Mouse (Mus musculus) 3134 (cell line): ENCODE data around the gene Rfx1.

Experiments used
- DNase-seq: peaks from one replicate; pipeline ENCODE4 v3.0.0-alpha.2; 2011; ENCODE audit warnings: low spot score; ENCODE audit not compliant: insufficient read length; ENCODE audit errors: extremely low read depth

Rfx1 gene

DNA sequence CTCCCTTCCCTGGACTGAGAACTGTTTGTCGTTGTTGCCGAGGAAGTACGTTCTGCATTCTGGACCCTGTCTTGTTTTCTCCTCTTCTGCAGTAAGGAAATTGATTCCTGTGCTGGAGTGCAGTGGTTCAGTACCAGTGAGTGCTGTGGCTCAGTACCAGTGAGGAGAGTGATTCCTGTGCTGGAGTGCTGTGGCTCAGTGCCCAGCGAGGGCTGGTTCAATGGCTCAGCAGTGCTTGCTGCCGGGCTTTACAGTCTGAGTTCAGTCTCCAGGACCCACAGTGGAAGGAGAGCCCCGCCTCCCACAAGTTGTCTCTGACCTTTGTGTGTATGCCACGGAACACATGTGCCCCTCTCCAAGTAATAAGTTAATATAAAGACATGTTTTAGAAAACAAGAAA is 20.5 kb downstream of the Rfx1 start:
- DNase-seq = no peak

DNA sequence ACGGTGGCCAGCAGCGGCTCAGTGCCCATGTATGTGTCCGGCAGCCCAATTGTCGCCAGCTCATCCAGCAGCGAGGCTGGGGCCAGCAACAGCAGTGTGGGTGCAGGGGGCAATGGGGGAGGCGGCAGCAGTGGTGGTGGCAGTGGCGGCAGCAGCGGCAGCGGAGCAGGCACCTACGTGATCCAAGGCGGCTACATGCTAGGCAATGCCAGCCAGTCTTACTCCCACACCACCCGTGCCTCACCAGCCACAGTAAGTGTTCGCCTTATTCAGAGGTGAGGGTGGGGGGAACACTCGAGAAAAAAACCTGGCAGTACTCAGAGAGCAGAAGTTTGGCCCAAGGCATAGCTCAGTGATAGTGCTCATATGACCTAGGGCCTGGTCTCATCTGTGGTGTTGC is 21.2 kb downstream of the Rfx1 start:
- DNase-seq = no peak

- no peak for DNase-seq
These were observed 22.6 kb downstream of the Rfx1 start for GRCm38 (mm10) chr8:84089277-84089676.

- DNase-seq = no peak
These were observed 24.0 kb downstream of the Rfx1 start for GRCm38 (mm10) chr8:84090585-84090984.

GRCm38 (mm10) chr8:84096061-84096460 is 29.4 kb downstream of the Rfx1 start:
- DNase-seq = no peak

GRCm38 (mm10) chr8:84098376-84098775 is 31.7 kb downstream of the Rfx1 start:
- no peak for DNase-seq

GRCm38 (mm10) chr8:84101476-84102270 is 35.0 kb downstream of the Rfx1 start:
- no peak for DNase-seq

- DNase-seq = no peak
These were observed 37.0 kb downstream of the Rfx1 start for GRCm38 (mm10) chr8:84103601-84104000.

GRCm38 (mm10) chr8:84104221-84104620 is 37.6 kb downstream of the Rfx1 start:
- peak; percentile 63 for DNase-seq

- DNase-seq = peak; percentile 97
These were observed 38.3 kb downstream of the Rfx1 start, which contains the start of gene Dcaf15 for GRCm38 (mm10) chr8:84104697-84105609. Dcaf15 (minus strand) TSS chr8:84104768.

GRCm38 (mm10) chr8:84105676-84106075 is 39.0 kb downstream of the Rfx1 start:
- no peak for DNase-seq

GRCm38 (mm10) chr8:84106216-84107040 is 39.8 kb downstream of the Rfx1 start:
- DNase-seq = no peak

DNA sequence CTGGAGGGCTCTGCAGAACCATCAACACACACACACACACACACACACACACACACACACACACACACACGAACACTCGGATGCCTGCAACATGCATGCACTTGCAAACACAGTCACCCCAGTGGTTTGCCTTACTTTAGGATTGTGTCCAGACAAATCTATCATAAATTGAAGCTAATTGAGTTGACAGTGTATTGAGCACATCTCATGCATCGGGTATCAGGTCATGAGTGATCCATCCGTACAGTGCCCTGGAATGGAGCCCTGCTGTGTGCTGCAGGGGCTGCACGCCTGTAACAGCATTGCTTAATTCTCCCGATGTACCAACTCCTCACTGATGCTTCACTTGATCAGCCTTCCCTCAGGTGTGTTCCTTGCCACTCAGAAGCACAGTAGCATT is 49.0 kb downstream of the Rfx1 start:
- DNase-seq = no peak

DNA sequence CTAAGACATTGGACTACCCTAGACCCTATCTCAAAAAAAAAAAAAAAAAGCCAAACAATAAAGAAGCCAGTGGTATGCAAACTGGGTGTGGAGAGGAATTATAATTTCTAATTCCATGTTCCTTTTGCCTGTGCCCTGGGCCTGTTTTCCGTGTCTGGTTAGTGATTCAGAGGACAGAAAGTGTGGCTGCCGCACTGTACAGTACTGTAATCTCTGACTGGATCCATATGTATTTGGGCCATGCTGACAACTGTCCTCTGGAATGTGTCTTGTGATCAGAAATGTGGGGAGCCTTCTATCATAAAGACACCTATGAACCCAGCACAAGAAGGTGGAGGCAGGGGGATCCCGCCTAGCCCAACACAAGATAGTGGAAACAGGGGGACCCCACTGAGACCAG is 55.5 kb downstream of the Rfx1 start:
- DNase-seq = no peak

GRCm38 (mm10) chr8:84125656-84126055 is 59.0 kb downstream of the Rfx1 start, which contains the start of gene Podnl1:
Podnl1 (plus strand) TSS chr8:84125989.
- DNase-seq = peak; percentile 86

DNA sequence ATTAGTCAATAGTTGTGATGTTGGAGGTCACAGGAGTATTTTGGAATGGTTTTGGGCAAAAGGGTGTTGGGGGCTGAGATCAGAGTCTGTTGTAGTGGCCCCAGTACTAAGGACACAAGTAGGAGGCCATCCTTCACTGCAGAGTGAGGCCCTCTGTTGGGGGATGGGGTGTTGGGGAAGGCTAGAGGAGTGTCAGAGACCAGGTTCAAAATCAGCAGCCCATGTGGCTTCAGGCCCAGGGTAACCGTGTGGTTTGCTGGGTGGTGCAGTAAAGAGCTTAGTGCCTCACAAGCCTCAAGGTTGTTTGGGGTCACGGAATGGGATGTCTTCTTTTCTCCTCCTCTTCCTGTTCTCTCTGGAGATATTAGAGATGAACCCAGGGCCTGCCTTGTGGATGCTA is 60.1 kb downstream of the Rfx1 start:
- DNase-seq = no peak

DNA sequence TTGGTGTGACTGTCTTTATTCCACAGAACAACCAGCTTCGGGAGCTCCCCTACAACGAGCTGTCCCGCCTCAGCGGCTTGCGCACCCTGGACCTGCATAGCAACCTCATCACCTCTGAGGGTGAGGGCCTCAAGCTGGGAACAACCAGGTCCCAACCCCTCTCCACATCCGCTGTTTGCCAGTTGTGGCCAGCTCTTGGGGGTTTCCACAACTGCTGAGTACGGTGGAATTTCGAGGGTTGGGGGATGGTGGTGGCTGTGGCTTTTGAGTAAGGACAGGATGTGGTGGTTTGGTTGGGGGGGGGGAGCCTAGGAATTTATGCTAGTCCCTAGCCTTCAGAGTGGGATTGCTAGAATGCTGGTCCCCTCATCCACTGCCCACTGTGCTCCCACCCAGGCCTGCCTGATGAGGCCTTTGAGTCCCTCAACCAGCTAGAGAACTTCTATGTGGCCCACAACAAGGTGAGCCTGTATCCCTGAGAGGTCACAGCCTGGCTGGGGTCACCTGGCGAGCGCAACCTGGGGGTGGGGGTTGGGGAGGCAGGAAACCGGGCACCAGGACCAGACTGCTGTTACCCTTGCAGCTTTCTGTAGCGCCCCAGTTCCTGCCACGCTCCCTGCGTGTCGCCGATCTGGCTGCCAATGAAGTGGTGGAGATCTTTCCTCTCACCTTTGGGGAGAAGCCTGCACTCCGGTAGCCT is 60.7 kb downstream of the Rfx1 start:
- DNase-seq = peak; percentile 68

- DNase-seq = no peak
These were observed 61.6 kb downstream of the Rfx1 start for GRCm38 (mm10) chr8:84128277-84128676.

DNA sequence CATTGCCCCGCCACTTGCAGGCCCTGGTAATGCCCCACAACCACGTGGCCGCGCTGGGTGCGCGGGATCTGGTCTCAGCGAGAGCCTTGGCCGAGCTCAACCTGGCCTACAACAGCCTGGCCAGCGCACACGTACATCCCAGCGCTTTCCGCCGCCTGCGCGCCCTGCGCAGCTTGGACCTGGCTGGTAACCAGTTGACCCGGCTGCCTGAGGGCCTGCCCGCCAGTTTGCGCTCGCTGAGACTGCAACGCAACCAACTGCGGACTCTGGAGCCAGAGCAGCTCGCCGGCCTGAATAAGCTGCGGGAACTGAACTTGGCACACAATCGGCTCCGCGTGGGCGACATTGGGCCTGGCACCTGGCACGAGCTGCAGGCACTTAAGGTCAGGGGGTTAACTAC is 64.2 kb downstream of the Rfx1 start:
- no peak for DNase-seq

DNA sequence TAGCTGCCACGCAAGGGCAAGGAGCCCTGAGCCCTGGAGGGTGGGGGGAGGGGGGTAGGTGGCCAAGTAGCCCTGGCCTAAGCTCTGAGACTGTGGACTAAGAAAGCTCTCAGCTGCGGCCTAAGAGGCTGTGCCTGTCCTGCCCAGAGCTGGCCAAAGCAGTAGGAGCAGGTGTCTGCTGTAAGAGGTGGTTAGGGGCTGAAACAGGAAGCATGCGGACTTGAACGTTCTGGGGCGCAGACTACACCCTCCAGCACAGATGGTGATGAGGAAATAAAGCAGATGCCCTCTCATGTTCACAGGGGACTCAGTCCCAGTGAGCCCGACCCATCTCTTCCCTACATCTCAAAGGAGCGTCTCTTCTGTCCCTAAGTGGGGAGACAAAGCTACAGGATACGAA is 65.6 kb downstream of the Rfx1 start:
- no peak for DNase-seq
